Mouse (Mus musculus) frontal cortex, postnatal 14 days (tissue): ENCODE data around the gene Supt5.
"Not testable (repeated sequence)": the region's sequence is repeated elsewhere in the genome, so short reads cannot be mapped to it uniquely, and the experiment has no call there.

Source experiments
- DNase-seq, 2 experiments: peaks; one replicate each; pipeline ENCODE4 v3.0.0; 2022; ENCODE audit warnings: low spot score in 2 of 2

Gene Supt5

DNA sequence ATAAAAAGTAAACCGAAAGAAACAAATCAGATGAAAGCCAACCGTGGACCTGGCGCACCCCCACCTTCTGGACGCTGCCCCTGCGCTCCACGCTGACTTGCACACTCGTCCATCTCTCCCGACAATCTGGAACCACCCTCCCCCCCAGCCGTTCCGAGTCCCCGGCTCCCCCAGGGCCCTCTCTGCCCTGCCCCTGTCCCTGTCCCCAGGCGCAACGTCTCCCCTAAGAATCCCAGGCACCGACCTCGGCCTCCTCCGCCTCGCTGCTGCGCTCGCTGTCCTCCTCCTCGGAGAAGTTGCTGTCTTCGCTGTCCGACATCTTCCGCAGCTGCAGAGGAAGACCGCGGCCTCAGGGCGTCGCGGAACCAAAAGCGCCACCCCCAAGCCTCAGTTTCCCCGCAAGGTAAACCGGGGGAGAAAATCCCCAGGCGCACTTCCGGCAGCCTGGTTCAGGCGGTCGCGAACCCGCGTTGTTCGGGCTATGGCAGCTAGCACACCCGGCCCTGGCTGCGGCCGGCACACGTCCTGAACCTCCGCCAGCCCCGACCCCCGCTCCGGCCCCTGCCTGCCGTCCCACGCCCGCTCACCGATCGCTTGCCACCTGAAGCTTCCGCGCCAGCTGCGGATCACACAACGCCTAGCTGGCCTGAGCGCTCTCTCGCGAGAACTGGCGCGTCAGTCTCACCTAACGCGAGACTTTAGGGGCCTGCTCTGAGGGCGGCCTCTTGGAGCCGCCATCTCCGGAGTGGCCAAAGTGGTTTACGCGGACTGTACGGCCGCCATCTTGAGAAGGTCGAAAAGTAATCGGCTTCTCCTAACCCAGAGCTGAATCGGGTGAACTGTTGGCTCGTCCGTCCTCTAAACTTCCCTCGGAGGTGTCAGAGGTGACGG is at the start of gene Supt5:
Gene Supt5, minus strand, starts transcription at position 639 of the 891 bp plus-strand sequence.
- peak; percentile 94 for DNase-seq

DNA sequence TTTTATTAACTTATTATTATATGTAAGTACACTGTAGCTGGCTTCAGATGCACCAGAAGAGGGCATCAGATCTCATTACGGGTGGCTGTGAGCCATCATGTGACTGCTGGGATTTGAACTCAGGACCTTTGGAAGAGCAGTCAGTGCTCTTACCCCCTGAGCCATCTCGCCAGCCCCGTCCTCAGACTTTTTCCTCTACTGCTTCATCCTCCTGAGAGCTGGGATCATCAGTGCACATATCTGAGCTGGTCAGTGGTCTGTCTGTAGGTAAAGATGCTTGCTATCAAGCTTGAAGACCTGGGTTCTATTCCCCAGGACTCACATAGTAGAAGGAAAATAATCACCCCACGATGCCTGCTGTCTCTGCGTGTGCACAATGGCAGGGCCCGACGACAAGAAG is 48.8 kb upstream of the Supt5 start:
- DNase-seq: not testable (repeated sequence)

DNA sequence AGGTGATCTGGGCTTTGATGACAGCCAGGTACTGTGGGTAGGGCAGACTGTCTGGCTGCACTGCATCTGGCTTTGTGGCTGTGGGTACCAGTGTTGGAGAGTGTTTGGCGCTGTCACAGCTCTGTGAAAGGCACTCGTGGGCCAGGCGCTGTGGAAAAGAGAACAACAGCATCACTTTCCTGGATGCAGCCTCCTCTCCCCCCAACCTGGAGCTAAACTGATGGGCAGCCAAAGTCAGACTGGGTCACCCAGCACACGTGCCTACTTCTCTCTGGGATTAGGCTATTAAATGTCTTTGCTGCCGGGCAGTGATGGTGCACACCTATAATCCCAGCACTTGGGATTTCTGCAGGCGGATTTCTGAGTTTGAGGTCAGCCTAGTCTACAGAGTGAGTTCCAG is 48.3 kb upstream of the Supt5 start:
- DNase-seq: not testable (repeated sequence)

DNA sequence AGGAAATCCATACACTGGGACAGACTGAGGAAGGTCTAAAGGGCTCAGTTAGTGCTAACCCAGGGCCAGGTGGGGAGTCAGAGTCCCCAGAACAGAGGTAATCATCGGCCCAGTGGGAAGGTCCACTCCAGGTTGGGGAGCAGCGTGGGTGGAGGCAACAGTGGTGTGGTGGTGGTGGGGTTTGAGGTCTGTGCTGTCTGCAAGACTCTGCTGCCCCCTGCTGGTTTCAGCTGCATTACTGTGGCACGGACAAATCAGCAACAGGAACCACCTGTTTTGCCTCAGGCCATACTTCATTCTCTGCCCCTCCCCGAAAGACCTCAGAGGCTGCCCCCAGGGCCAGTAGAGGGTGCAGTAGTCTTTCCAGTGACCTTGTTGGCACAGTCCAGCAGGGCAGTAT is 47.9 kb upstream of the Supt5 start:
- DNase-seq: peak; percentile 63 to 71

DNA sequence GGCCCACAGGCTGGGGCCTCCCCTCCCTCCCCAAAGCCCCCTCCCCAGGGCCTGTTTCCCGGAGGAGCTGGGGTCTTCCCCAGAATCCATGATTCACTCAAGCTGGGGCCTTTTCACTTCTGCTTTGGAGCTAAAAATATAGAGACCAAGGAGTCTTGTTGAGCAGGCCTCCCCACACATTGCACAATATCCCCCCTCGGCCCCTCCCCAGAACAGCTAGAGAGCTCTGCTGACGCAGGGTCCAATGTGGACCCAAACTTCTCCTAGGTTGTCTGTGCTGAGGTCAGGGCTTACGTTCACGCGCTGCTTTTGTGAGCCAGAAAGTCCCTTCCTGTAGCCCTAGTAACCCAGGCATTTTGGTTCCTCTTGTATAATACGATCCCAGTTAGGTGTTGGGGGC is 47.5 kb upstream of the Supt5 start:
- no peak for DNase-seq

DNA sequence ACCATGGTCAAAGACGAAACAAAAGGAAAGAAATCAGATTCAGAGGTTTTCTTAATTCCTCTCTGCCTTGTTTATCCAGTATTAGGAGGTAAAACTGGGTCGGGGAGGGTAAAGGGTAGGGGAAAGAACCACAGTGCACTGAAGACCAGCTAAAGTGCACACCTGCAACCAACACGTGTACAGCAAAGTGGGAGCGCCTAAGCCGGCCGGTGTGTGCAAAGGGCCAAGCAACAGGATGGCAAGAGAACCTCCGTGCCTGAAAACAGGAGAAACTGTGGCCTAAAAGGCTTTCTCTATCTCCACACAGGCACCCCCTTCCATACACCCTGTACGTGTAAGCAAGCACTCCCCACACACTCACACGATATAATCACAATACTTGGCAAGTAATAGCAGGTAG is 46.6 kb upstream of the Supt5 start:
- DNase-seq: no peak

DNA sequence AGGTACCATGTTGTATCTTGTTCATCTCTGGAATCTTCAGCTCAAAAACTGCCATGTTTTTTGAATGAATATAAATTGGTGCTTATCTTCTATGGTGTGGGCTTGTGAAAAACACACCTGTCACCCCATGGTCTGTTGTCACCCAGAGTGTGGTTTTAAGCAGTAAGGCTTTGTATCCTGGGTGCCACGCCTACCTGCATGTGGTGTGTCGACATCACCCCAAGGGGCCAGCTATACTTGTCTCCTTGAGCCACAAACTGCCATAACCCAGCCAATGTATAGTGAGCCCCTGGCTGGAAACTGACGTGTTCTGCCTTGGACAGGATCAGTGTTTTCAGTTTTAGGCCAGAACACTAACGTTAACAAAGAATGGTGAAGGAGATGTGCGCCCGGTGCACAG is 45.6 kb upstream of the Supt5 start:
- no peak for DNase-seq

DNA sequence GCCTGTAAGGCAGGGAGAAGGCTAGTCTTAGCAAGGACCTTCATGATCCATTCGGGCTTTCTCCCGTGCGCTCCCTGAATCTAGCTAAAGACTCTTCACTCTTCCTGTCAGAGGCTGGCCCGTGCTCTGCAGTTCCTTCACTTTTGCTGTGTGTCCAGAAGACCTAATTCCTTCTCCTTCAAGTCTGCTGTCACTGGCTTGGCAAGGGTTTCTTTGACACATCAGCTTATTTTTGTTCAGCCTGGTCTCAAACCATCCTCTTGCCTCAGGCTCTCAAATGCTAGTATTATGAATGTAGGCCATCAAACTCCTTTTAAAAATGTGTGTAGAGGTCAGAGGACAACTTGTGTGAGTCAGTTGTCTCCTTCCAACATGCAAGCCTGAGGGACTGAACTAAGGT is 45.1 kb upstream of the Supt5 start:
- DNase-seq: no peak

DNA sequence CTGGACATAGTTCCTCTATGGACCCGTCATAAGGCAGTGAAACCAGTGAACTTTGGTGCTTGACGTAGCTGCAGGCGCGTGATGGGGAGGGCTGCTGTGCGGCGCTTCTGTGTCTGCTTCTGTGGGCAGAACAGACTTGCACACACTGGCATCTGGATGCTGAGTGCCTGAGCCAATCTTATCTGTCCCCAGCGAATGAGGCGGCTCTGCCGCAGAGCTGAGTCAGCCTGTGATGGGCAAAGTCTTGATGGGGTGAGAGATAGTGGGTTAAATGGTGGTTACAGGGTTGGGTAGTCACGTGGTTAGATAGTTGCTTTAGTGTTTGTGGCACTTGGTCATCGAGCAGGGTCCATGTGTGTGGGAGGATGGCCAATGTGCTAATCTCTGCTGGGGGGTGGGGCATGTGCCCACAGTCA is 44.4 kb upstream of the Supt5 start:
- peak in 1 of 2 experiments; percentile 66 for DNase-seq

DNA sequence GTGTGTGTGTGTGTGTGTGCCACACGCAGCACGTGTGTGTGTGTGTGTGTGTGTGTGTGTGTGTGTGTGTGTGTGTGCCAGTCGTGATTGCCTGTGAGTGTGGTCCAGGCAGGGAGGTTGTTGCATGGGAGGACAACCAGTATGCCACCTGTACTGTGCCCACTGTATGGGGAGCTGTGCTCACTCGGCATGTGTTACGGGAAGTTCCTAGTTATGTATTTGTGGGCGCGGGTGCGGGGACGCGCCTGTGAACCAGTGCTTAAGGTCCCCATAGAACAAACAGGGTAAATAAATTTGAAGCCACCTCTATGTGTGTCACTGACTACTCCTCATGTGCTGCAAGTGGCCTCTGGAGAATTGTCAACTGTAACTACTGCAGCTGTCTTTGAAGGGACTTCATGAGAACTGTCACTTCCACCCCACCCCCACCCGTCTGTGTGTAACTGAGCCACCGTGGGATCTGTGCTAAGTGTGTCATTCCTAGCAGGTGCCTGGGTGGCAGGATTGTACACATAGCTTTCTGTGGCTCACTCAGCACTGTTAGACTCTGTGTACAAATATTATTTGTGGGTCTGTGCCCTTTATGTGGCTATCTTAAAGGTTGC is 43.9 kb upstream of the Supt5 start:
- no peak for DNase-seq

DNA sequence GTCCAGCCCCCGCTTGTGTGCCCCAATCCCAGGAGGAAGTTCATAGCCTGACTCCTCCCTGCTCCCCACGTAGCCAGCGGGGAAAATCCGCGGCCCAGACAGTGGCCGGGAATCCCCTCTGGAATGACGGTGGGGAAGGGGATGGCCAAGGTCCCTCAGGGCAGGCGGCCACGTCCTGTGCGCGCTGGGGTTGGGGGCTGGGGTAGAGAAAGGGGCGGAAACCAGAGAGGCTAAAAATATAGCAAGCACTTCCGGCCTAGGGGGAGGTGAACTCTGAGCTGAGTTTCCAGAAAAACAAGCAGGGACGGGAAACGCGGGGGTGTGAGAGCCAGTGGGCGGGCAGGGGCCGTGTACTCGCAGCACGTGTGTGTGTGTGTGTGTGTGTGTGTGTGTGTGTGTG is 43.4 kb upstream of the Supt5 start:
- peak in 1 of 2 experiments; percentile 57 for DNase-seq

DNA sequence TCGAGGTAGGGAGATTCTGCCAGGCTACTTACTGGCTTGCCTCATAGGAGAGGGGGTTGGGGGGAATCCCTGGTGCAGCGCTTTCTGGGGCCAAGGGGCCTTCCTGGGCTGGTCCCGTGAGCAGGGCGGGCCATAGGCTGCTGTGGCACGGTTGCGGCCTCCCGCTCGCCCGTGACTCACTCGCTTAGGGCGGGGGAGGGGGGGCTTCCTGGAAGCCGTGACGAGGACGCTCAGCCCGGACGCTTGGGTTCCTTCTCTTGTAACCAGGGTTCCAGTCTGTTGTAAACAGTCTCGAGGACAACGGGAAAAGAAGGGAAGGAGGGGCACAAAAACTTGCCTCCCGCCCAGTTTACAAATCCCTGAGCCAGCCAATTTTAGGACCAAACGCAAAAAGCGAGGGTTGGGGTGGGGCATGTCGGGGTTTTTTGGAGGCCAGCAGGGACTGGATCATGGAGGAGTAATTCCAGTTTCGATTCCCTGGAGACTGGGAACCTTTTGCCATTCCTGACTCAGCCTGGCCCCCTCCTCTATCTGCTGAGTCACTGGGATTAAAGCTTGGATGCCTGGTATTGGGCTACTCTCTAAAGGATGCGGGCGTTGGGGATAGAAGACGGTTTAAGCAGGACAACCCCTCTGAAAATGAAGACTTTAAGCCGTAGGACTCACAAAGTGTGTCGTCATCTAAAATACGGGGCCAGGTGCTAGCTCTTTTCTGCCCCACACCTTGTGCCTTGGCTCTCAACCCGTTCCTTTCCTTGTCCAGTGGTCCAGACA is 42.7 kb upstream of the Supt5 start:
- DNase-seq: no peak

DNA sequence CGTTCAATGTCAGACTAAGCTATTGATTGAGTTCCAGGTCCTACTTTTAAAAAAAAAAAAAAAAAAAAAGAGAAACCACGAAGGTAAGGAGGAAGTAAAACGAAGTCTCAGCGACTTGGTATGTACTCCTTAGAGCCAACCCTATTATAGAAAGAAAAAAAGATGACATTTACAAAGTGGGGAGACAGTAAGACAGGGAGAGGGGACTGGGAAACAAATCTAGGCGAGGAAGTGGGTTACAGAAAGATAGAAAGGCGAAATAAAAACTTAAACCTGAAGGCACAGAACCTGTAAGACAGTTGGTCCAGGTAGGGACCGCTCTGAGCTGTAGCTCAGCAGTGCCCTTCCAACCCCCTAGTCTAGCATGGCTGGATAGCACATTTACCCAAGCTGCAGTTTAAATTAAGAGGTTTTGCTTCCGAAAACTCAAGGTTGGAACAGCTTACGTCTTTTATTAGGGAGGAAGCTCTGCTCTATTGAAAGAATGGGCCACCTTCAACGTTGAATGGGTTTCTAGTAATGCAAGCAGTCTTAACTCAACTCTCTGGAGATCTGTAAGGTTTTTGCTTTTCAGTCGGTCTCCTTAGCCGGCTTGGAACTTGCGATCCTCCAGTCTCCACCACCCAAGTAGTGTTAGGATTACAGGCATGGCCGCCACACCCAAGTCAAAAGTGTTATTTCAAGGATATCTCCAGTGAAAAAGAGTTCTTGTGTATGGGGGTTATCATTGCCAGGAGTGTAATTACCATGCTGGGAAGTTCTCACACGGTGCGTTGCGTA is 41.9 kb upstream of the Supt5 start, which contains the start of gene Zfp36:
Gene Zfp36, minus strand, starts transcription at position 17 of the 780 bp plus-strand sequence.
- no peak for DNase-seq

DNA sequence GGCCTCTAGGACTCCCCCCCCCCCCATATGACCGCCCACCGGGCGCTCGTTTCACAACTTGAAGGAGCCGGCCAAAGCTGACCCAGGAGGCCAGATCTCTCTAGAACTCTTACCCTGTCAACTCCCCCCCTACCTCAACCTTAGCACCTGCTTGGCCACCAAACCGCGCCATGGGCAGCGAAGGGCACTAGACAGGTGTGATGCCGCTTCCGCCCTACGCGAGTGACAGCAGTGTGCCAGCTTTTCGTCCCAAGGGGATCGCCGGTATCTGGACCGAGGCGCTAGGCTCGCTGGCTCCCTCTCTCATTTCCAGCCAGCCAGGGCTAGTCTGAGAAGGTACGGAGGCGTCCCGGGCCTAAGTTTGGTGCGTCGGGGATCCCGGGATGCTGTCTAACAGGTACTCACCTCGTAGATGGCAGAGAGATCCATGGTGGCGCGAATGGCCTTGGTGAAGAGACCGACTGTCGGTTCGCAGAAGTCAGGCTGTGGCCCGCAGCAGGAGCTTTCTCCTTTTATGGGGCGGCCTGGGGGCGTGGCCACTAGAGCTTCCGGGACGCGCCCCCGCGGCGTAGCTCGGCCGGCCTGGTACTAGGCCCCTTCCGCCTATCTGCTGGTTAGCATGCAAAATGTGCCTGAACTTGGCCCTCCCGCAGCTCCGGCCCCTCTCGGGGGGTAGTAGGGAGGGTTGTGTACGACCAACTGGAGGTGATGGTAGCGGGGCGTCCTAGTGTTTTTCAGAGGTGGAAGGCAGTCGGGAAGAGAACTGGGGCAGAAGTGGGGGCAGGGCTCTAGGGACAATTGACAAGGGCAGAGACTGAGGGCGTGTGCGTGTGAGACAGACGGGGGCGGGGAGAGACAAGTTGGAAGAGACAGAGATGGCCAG is 40.5 kb upstream of the Supt5 start:
- peak; percentile 68 to 70 for DNase-seq

DNA sequence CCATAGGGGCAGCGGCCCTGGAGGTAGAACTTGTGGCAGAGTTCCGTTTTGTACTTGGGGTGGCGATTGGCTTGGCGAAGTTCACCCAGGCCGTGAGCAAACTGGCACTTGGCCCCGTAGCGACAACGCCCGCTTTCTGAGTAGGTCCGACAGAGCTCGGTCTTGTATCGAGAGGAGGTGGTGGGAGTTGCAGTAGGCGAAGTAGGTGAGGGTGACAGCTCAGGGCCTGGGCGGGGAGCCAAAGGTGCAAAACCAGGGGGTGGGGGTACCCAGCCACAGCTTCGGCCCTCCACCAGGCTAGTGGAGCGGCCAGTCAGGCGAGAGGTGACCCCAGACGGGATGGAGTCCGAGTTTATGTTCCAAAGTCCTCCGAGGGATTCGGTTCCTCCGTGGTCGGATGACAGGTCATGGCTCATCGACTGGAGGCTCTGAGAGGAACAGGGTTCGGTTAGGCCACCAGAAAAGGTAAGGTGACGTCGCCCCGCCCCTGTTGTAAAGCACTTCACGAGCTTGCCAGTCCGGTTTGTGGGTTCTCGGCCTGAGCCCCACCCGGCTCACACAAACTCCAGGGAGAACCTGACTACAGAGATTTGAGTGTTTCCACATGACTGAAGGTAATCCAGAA is 39.6 kb upstream of the Supt5 start:
- DNase-seq: no peak

DNA sequence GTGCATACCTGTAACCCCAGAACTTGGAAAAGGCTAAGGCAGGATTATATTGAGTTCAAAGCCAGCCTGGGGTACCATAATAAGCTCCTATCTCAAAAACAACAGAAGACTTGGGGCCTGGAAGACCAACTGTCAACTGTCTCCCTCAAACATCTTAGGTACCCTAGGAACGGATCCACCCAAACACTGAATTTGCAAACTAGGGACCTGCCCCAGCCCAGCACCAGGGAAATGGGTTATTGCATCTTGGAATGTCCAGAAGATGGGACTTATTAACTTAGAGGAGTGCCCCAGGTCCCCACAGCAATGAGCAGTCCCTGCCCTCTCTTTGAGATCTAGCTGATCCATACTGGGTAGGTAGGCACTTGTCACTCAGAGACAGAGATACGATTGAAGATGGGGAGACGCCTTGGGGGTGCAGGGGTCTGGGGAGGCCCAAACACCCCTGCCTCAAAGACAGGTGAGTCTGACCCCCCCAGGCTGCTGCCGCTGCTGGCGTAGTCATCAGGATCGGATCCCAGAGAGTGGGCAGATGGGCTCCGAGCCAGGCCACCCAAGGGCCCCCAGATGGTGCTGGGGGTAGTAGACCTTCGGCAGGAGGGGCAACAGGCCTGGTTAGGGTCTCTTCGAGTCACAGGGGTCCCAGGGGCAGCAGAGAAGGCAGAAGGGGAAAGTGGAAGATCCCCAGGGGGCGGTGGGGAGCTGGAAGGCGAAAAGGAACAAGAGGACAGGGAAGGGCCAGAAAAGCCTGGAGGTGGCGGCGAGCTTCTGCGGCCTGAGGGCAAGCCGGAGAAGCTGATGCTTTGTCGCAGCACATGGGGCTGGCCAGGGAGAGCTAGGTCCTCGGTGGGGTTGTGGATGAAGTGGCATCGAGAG is 38.9 kb upstream of the Supt5 start:
- DNase-seq: no peak

DNA sequence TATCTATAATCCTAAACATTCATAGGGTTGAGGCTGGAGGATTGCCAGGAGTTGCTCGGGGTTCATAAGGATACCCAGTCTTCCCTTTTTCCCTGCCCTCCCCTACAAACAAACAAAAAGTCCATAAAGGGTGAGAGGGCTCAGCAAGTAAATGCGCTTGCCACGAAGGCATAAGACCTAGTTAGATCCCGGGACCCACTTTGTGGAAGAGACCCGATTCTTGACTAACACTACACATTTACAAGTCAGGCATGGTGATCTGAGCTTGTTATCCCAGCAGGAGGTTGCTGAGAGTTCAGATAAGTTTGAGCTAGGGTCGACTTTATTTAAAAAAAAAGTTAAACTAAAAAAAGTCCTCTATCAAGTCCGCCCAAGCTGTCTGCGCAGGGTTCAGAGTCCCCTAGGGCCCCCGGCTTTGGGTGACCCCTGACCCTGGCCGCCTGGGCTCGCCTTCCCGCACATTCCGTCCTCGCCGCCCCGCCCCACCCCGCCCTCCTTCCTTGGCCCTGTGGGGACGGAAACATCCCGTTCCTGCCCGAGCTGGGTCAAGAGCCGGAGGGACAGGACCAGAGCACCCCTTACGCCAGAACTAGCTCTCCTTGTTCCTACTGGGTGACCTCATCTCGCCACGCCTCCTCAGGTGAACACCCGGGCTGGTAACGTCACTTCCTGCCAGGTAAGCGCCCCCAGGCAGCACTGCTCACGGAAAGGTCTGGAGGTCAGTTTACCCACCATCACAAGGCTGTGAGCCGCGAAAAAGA is 37.6 kb upstream of the Supt5 start:
- DNase-seq: no peak

DNA sequence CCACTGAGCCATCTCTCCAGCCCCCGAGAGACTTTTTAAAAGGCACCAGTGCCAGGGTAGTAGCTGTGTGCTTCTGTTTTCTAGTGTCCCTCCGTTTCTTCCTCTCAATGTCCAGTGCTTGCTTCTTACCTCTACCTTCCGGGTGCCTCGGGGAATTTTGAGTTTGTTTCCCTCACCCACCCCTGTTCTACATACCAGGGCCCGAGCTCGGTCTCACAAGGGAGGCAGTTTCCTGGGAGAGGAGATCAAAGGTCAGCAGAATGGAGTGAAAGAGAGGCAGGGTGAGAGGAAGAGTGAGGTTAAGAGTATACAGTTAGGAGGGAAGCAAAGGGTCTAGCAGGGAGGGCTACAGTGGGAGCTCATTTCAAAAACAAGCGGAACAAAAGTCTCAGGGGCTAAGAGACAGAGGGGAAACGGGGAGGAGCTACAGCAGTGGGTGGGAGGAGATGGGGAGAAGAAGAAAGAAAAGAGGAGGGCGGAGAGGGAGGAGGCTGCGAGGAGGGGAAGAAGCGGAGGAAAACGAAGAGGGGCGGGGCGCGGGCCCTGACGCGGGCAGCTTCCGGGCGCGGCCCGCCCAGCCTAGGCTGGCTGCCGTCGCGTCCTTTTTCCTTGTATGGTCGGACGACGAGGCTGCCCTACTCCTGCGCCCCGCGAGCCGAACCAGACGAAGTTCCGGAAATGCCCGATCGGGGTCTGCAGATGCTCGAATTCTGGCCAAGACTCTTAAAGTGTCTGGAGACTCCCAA is 36.8 kb upstream of the Supt5 start:
- DNase-seq: peak; percentile 65 to 67
